Mouse (Mus musculus) megakaryocyte, embryonic 14.5 days (primary cell): ENCODE data around the gene Nkiras1. TPM values are rescaled to one million over a fixed set of nuclear protein-coding genes. Genes with fewer than 3 reads are reported as not detected.

Experiments
- H3K27me3 ChIP-seq: replicated peaks from 2 replicates; pipeline ENCODE3; 2012; ENCODE audit warnings: inconsistent platforms
- H3K36me3 ChIP-seq: replicated peaks from 2 replicates; pipeline ENCODE3; 2012; ENCODE audit warnings: low read length, inconsistent platforms, mixed read lengths
- H3K4me1 ChIP-seq: 2 replicates; pipeline ENCODE4 v1.6.1; 2012; ENCODE audit warnings: inconsistent platforms
- H3K4me3 ChIP-seq: replicated peaks from 2 replicates; pipeline ENCODE3; 2012; ENCODE audit warnings: moderate library complexity, mild to moderate bottlenecking, inconsistent platforms
- H3K9me3 ChIP-seq: 2 replicates; pipeline ENCODE4 v1.6.1; 2012; ENCODE audit warnings: inconsistent platforms
- FLI1 ChIP-seq: IDR thresholded peaks from 2 replicates; pipeline ENCODE4 v1.6.1; 2012; ENCODE audit warnings: low read length, inconsistent platforms, mixed read lengths
- GATA1 ChIP-seq: IDR thresholded peaks from 3 replicates; pipeline ENCODE4 v1.6.1; 2012; ENCODE audit warnings: mixed read lengths, low read length, inconsistent platforms, borderline replicate concordance
- polyA plus RNA-seq: library from polyadenylated mRNA; stranded (reverse); fragments of >175 nt; gene quantifications from 2 replicates; pipeline ENCODE4 v1.2.3, GENCODE M21; 2012; ENCODE audit warnings: low replicate concordance; ENCODE audit not compliant: insufficient read depth

Gene Nkiras1
- polyA plus RNA-seq, 1 experiment, result 0.51 TPM

GRCm38 (mm10) chr14:18301591-18301990 lies 30.7 kb downstream of the Nkiras1 start:
- H3K9me3 ChIP-seq, result no peaks in the 10 kb centered on the region
- no peak for TF ChIP-seq GATA1
- TF ChIP-seq FLI1, result no peak
- peaks cover 79% of the 10 kb centered on the region for H3K4me1 ChIP-seq
- H3K4me3 ChIP-seq, result peak overlapping the region; percentile 24
- H3K36me3 ChIP-seq, result peaks cover 38% of the 10 kb centered on the region
- no peaks in the 10 kb centered on the region for H3K27me3 ChIP-seq

- H3K27me3 ChIP-seq, result no peaks in the 10 kb centered on the region
- no peak for TF ChIP-seq GATA1
- no peak for TF ChIP-seq FLI1
- H3K9me3 ChIP-seq, result no peaks in the 10 kb centered on the region
- no peak overlapping the region for H3K4me3 ChIP-seq
- peaks cover 40% of the 10 kb centered on the region for H3K36me3 ChIP-seq
- peaks cover 72% of the 10 kb centered on the region for H3K4me1 ChIP-seq
Measured at GRCm38 (mm10) chr14:18302750-18303149, 31.8 kb downstream of the Nkiras1 start.

GRCm38 (mm10) chr14:18303262-18303661 lies 32.3 kb downstream of the Nkiras1 start:
- no peaks in the 10 kb centered on the region for H3K9me3 ChIP-seq
- no peaks in the 10 kb centered on the region for H3K27me3 ChIP-seq
- peaks cover 73% of the 10 kb centered on the region for H3K4me1 ChIP-seq
- TF ChIP-seq FLI1 (no peak), GATA1 (no peak)
- H3K4me3 ChIP-seq, result no peak overlapping the region
- H3K36me3 ChIP-seq, result peaks cover 37% of the 10 kb centered on the region

- H3K4me3 ChIP-seq, result no peak overlapping the region
- H3K4me1 ChIP-seq, result peaks cover 69% of the 10 kb centered on the region
- H3K36me3 ChIP-seq, result peaks cover 29% of the 10 kb centered on the region
- H3K9me3 ChIP-seq, result no peaks in the 10 kb centered on the region
- H3K27me3 ChIP-seq, result no peaks in the 10 kb centered on the region
- TF ChIP-seq FLI1, result no peak
- TF ChIP-seq GATA1, result no peak
Measured at GRCm38 (mm10) chr14:18304165-18304564, 33.2 kb downstream of the Nkiras1 start.

GRCm38 (mm10) chr14:18317457-18318411 lies 46.8 kb downstream of the Nkiras1 start:
- TF ChIP-seq FLI1, result no peak
- no peak for TF ChIP-seq GATA1
- H3K36me3 ChIP-seq, result peaks cover 52% of the 10 kb centered on the region

GRCm38 (mm10) chr14:18326968-18327672 lies 56.2 kb downstream of the Nkiras1 start:
- Histone ChIP-seq H3K36me3 (peaks cover 56% of the 10 kb centered on the region), H3K9me3 (no peaks in the 10 kb centered on the region), H3K4me1 (peaks cover 38% of the 10 kb centered on the region), H3K27me3 (no peaks in the 10 kb centered on the region), H3K4me3 (peak overlapping the region; percentile 84)
- TF ChIP-seq FLI1, result no peak
- no peak for TF ChIP-seq GATA1

More at GRCm38 (mm10) chr14:18317457-18318411, 46.8 kb downstream of the Nkiras1 start:
- Histone ChIP-seq H3K9me3 (no peaks in the 10 kb centered on the region), H3K4me1 (peaks cover 61% of the 10 kb centered on the region), H3K27me3 (no peaks in the 10 kb centered on the region), H3K4me3 (no peak overlapping the region)

- H3K4me1 ChIP-seq, result peaks cover 50% of the 10 kb centered on the region
- H3K9me3 ChIP-seq, result no peaks in the 10 kb centered on the region
- H3K4me3 ChIP-seq, result peak overlapping the region; percentile 95
- H3K27me3 ChIP-seq, result no peaks in the 10 kb centered on the region
- no peak for TF ChIP-seq FLI1
- no peak for TF ChIP-seq GATA1
- peaks cover 34% of the 10 kb centered on the region for H3K36me3 ChIP-seq
Measured at GRCm38 (mm10) chr14:18330789-18331692, 60.1 kb downstream of the Nkiras1 start.

GRCm38 (mm10) chr14:18331693-18332131 lies 60.8 kb downstream of the Nkiras1 start, which contains the start of gene Ube2e1:
TSS of gene Ube2e1 (minus strand) at chr14:18331859.
- Histone ChIP-seq H3K27me3 (no peaks in the 10 kb centered on the region), H3K4me3 (peak within 1 kb of the TSS; percentile 95), H3K4me1 (peaks cover 53% of the 10 kb centered on the region), H3K9me3 (no peaks in the 10 kb centered on the region), H3K36me3 (peaks cover 28% of the 10 kb centered on the region)
- TF ChIP-seq GATA1, result no peak
- TF ChIP-seq FLI1, result no peak

Other genes with a start within 250 kb of the Nkiras1 start
- 0.32 TPM in 1 of 2 replicates, not detected in the other for gene Nr1d2, start 32.0 kb upstream of the Nkiras1 start, polyA plus RNA-seq
- gene Rpl15, start 255 bp downstream of the Nkiras1 start, polyA plus RNA-seq, result 78.0 and 176 TPM in 2 replicates
- 9.1 and 51.6 TPM in 2 replicates for gene Ube2e1, start 60.7 kb downstream of the Nkiras1 start, polyA plus RNA-seq